Mouse (Mus musculus): ENCODE measurements around the gene Acadvl. TPM values are rescaled to one million over a fixed set of nuclear protein-coding genes. Genes with fewer than 3 reads are reported as not detected.

Gene Acadvl
- 45.6 and 50.3 TPM in 2 replicates for polyA plus RNA-seq (2012; rRNA removed)

DNA sequence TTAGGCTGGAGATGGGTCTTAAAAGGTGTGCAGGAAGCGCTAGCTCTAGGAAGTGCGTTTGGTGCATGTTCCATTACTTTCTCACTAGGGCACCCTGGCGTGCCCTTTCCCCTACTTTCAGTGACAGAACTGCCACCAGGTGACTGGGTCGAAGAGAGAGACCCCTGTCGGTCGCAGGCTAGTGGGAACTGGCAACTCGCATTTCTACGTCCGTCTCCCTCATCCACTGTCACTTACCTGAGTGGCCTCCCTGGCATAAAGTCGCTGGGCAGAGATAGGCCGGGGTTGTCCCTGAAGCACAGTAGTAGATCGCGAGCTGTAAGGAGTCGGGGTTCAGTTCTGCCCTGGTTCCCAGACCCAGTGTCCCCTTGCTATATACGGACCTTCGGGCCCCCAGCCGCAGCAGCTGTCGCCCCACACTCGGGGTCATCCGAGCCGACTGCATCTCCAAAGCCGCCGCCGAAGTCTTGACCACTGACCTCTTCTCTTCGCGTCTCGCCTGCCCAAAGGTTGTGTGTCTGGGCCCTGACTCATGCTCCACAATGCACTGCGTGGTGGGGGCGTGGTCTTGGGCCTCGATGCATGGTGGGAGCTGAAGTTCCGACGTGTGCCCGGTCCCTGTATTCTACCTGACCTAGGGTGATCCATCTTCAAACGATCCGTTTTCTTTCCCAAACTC is at the start of gene Acadvl:
TSS of gene Acadvl (minus strand) at position 532 of the 679 bp plus-strand sequence.

DNA sequence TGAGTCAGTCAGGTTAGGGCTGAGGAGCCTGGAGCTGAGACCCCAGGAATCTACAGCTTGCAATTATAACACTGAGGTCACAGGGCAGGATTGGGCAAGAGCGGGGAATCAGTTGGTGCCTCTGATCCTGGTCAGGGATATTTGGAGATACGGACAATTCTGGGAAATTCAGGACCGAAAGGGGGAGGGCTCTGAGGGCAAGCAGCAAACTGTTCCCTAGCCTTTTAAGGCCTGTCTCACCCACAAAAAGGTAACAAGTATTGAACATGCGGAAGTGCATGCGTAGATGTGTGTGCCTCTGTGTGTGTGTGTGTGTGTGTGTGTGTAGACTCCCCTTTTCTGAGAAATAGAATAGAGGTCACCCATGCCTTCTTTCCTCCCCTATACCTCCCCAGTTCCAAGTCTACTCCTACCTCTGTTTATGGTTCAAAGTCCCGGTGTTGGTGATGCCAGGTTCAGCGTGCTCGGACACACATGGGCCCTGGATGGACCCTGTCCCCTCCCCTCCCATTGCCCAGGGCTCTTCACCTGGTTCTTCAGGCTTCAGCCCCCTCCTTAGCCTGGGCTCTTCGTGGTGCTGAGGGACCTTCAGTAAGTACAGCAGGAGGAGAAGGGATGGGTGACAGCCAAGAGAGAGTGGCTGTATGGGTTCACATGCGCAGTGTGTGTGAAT is 38.8 kb upstream of the Acadvl start, which contains the start of gene Asgr1:
TSS of gene Asgr1 (plus strand) at position 188 of the 673 bp plus-strand sequence.

DNA sequence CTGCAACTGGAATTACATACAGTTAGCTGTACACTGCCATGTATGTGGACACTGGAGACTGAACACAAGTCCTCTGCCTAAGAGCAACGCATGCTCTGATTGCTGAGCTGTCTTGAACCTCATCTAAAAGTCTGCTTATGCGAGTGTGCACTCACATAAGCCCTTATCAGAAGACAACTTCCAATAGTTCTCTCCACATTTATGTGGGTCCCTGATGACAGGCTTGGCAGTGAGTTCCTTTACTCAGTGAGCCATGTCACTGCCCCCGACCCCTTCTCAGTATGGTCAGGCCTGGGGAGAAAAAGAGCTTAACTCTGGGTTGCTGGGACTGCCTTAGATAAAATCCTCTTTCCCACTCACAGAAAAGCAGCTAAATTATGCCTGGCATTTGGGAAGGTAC is 1.5 kb upstream of the Acadvl start, which contains the start of gene Dlg4:
TSS of gene Dlg4 (plus strand) at position 274 of the 400 bp plus-strand sequence.

DNA sequence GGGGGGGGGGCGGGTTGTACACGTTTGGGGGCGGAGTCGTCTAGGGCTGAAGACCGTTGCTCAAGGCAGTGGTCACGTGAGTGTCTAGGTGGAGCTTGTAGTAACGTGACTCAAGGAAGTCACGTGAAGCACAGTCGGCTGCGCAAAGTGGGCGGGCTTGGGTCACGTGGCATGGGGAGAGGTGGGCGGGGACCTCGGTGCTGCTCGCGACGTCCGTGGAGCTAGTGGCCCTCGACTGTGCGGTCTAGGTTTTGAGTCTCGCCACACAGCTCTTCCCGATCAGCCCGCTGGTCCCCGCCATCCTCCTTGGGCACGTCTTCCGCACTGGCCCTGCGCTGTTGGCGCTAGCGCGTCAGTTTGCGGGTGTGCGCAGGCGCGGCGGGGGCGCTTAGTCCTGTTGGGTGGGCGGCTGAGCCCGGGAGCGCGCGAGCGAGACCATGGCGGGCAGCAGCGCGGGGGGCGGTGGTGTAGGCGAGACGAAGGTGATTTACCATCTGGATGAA is 14.8 kb downstream of the Acadvl start, which contains the start of gene Dvl2:
TSS of gene Dvl2 (plus strand) at position 200 of the 503 bp plus-strand sequence.

DNA sequence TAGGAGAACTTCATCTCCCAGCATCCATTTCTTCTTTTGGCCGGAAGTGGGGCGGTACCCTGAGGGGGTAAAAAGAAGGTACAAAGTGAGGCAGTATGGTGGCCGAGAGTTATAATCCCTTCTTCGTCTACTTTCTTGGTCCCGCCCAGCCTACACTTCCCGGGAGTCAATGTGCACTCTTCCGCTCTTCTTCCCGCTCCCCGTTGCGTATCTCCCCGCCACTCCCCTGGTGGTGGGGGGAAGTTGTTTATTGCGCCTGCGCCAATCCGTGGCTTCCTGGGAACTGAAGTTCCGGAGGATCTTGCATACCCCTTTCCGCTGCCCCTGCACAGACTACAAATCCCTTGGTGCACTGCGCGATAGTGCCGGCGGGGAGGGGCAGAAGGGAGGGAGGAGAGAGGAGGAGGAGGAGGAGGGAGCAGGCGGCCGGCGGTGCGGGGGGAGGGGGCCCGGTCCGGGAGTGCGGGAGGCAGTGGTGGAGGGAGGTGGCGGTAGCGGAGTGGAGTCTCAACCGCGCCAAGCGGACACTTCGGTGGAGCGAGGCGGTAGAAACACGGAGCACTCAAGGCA is 19.7 kb downstream of the Acadvl start, which contains the start of gene Phf23:
TSS of gene Phf23 (plus strand) at position 387 of the 570 bp plus-strand sequence.

DNA sequence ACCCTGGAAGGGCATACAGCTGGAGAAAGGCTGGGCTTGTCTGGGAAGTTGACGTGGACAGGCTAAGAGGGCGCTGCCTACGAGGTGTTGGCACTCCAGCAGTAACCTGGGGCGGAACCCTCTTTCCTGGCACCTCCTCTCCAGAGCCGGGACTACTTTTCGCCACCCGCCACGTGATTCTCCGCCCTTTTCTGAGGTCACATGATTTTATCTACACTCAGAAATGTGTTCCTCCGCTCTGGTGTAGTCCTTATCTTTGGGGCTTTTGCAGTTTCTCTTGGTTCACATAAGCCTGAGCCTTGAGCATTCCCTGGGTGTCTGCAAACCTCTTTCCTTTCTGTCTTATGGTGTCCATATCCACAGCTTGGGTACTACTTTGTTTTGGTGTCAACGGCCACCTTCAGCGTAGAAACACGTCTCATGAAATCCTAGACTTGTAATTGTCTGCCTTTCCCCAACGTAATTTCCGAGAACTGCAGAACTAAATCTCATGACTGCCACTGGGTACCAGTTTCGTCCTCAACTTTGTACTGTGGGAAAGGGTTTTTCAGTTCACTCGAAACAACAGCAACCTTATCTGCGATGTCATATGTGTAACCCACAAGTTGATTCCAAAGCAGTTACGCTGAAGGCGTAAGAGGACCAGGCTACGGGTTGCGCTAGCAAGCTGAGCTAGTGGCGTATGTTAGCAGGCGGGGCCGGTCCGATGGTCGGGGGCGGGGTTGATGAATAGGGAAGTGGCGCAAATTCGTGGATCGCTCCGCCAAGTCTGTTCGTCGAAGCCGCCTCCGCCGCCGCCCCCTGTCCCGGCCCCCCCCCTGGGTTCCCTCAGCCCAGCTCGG is 24.1 kb downstream of the Acadvl start, which contains the start of gene Gabarap:
TSS of gene Gabarap (plus strand) at position 294 of the 842 bp plus-strand sequence.

DNA sequence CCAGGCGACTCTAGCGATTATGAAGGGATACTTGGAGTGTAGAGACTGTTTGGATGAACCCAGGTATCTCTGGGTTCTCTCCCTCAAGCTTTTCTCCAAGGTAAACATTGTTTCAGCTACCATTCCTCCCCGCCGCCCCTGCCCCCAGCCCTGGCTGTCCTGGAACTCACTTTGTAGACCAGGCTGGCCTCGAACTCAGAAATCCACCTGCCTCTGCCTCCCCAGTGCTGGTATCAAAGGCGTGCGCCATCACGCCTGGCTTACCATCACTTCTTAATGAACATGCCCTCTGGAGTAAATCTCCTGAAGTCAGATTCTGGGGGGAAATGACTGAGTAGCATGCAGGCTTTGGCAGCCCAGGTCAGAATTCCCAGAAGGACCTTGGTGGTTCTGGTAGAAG is 33.0 kb downstream of the Acadvl start, which contains the start of gene Elp5:
TSS of gene Elp5 (minus strand) at position 293 of the 400 bp plus-strand sequence.

DNA sequence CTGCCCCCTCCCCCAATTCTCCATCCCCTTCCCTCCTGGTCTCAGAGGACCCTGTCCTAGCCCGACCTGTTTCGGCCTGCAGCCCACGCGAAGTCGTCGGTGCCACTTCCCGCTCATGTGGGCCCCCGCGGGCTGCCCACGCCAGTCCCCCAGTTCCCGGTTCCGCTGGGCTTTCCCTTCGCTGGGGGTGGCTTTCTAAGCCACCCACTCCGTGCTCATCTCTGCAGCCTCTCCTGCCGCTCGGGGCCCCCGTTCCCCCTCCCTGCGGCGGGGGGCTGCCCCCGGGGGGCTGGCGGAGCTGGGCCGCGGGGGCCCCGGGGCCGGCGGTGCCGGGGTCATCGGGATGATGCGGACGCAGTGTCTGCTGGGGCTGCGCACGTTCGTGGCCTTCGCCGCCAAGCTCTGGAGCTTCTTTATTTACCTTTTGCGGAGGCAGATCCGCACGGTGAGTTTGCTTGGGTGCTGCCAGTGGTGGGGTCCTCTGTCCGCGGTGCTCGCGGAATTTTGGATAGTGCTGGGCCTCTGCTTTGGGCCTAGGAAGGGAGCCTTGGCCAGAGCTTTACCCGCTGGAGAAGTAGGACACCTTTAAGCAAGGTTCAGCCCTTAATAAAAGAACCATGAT is 34.0 kb downstream of the Acadvl start, which contains the start of gene Ctdnep1:
TSS of gene Ctdnep1 (plus strand) at position 16 of the 622 bp plus-strand sequence.

DNA sequence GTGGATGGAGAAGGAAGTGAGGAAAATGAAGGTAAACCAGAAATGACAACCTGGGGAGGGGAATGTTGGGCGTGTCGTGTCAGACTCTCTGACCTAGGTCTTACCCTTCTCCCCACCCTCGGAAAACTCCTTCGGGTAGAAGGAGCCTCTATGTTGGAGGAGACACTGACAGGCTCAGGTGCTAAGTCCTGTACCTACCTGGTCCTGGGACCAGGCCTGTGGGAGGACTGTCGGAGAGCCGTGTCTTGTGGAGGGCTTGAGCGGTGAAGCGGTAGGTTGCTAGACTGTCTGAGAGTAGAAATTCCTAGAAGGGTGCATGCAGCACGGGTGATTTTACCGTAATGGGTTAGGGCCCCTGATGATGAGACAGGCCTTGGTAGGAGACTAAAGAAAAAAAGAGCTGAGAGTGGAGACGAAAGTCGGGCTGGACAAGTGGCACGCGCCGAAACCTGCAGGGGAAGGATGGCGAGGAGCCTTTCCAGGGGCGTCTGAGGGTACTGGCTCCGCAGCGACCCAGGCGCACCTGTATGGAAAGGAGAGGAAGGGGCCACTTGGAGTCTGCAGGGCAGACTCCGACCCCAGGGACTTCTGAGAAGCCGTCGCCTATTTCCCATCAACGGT is 50.5 kb downstream of the Acadvl start, which contains the start of gene Cldn7:
TSS of gene Cldn7 (plus strand) at position 130 of the 621 bp plus-strand sequence.

Other genes with a start within 250 kb of the Acadvl start
- gene Zbtb4, start 249.5 kb downstream of the Acadvl start, polyA plus RNA-seq (2012; rRNA removed): 9.7 and 10.8 TPM in 2 replicates
- 2.9 and 12.3 TPM in 2 replicates for gene Chrnb1, start 219.5 kb downstream of the Acadvl start, polyA plus RNA-seq (2012; rRNA removed)
- gene Fgf11, start 213.6 kb downstream of the Acadvl start, polyA plus RNA-seq (2012; rRNA removed): 20.0 and 20.9 TPM in 2 replicates
- 0.17 and 0.46 TPM in 2 replicates for gene Tmem102, start 209.8 kb downstream of the Acadvl start, polyA plus RNA-seq (2012; rRNA removed)
- gene Gm39566, start 200.1 kb downstream of the Acadvl start, polyA plus RNA-seq (2012; rRNA removed): not detected in 2 replicates
- gene Spem2, start 196.9 kb downstream of the Acadvl start, polyA plus RNA-seq (2012; rRNA removed): not detected in 2 replicates
- 1.5 and 2.1 TPM in 2 replicates for gene Spem1, start 193.2 kb downstream of the Acadvl start, polyA plus RNA-seq (2012; rRNA removed)
- gene Nlgn2, start 177.6 kb downstream of the Acadvl start, polyA plus RNA-seq (2012; rRNA removed): 125 and 136 TPM in 2 replicates
- gene Tmem256, start 176.9 kb downstream of the Acadvl start, polyA plus RNA-seq (2012; rRNA removed): 203 and 228 TPM in 2 replicates
- gene Plscr3, start 169.0 kb downstream of the Acadvl start, polyA plus RNA-seq (2012; rRNA removed): 98.8 and 111 TPM in 2 replicates
- gene Tnk1, start 156.7 kb downstream of the Acadvl start, polyA plus RNA-seq (2012; rRNA removed): 0.05 and 0.81 TPM in 2 replicates
- gene Tmem95, start 137.4 kb downstream of the Acadvl start, polyA plus RNA-seq (2012; rRNA removed): not detected in 2 replicates
- gene Kctd11, start 134.0 kb downstream of the Acadvl start, polyA plus RNA-seq (2012; rRNA removed): 1.7 and 2.3 TPM in 2 replicates
- gene Acap1, start 119.9 kb downstream of the Acadvl start, polyA plus RNA-seq (2012; rRNA removed): 0.90 and 1.4 TPM in 2 replicates
- 11.9 and 13.9 TPM in 2 replicates for gene 2810408A11Rik, start 114.4 kb downstream of the Acadvl start, polyA plus RNA-seq (2012; rRNA removed)
- 113 and 134 TPM in 2 replicates for gene Neurl4, start 114.3 kb downstream of the Acadvl start, polyA plus RNA-seq (2012; rRNA removed)
- gene Gps2, start 101.5 kb downstream of the Acadvl start, polyA plus RNA-seq (2012; rRNA removed): 100 and 101 TPM in 2 replicates
- 830 and 831 TPM in 2 replicates for gene Eif5a, start 93.5 kb downstream of the Acadvl start, polyA plus RNA-seq (2012; rRNA removed)
- gene Ybx2, start 79.6 kb downstream of the Acadvl start, polyA plus RNA-seq (2012; rRNA removed): 43.9 and 49.9 TPM in 2 replicates
- gene Slc2a4, start 67.2 kb downstream of the Acadvl start, polyA plus RNA-seq (2012; rRNA removed): 9.7 and 10.0 TPM in 2 replicates
- gene Cldn7, start 50.6 kb downstream of the Acadvl start, polyA plus RNA-seq (2012; rRNA removed): 0.27 and 3.1 TPM in 2 replicates
- gene Ctdnep1, start 34.3 kb downstream of the Acadvl start, polyA plus RNA-seq (2012; rRNA removed): 101 and 111 TPM in 2 replicates
- 127 and 144 TPM in 2 replicates for gene Elp5, start 32.9 kb downstream of the Acadvl start, polyA plus RNA-seq (2012; rRNA removed)
- 521 and 610 TPM in 2 replicates for gene Gabarap, start 24.3 kb downstream of the Acadvl start, polyA plus RNA-seq (2012; rRNA removed)
- gene Phf23, start 19.6 kb downstream of the Acadvl start, polyA plus RNA-seq (2012; rRNA removed): 60.2 and 65.1 TPM in 2 replicates
- 42.8 and 47.8 TPM in 2 replicates for gene Dvl2, start 14.8 kb downstream of the Acadvl start, polyA plus RNA-seq (2012; rRNA removed)
- 202 and 211 TPM in 2 replicates for gene Dlg4, start 1.5 kb upstream of the Acadvl start, polyA plus RNA-seq (2012; rRNA removed)
- gene Asgr1, start 38.7 kb upstream of the Acadvl start, polyA plus RNA-seq (2012; rRNA removed): 2.0 and 2.2 TPM in 2 replicates
- gene Asgr2, start 77.2 kb upstream of the Acadvl start, polyA plus RNA-seq (2012; rRNA removed): 0.05 TPM in 1 of 2 replicates, not detected in the other
- 0.61 and 0.74 TPM in 2 replicates for gene Mgl2, start 114.9 kb upstream of the Acadvl start, polyA plus RNA-seq (2012; rRNA removed)
- 1.0 and 1.2 TPM in 2 replicates for gene Clec10a, start 140.8 kb upstream of the Acadvl start, polyA plus RNA-seq (2012; rRNA removed)
- gene Slc16a11, start 197.3 kb upstream of the Acadvl start, polyA plus RNA-seq (2012; rRNA removed): 2.5 and 4.8 TPM in 2 replicates
- gene Slc16a13, start 205.7 kb upstream of the Acadvl start, polyA plus RNA-seq (2012; rRNA removed): 12.4 and 12.5 TPM in 2 replicates
- gene Bcl6b, start 214.4 kb upstream of the Acadvl start, polyA plus RNA-seq (2012; rRNA removed): 5.7 and 6.6 TPM in 2 replicates
- gene 0610010K14Rik, start 222.5 kb upstream of the Acadvl start, polyA plus RNA-seq (2012; rRNA removed): 174 and 197 TPM in 2 replicates
- 15.3 and 17.5 TPM in 2 replicates for gene Gm21988, start 224.4 kb upstream of the Acadvl start, polyA plus RNA-seq (2012; rRNA removed)
- 69.4 and 72.3 TPM in 2 replicates for gene Rnasek, start 224.4 kb upstream of the Acadvl start, polyA plus RNA-seq (2012; rRNA removed)
- gene Alox12, start 239.9 kb upstream of the Acadvl start, polyA plus RNA-seq (2012; rRNA removed): 0.93 and 1.4 TPM in 2 replicates

Measured in central nervous system, embryonic 14 days (tissue).